8 mouse cellular contexts compared by ENCODE assay signal in the genomic region with DNA sequence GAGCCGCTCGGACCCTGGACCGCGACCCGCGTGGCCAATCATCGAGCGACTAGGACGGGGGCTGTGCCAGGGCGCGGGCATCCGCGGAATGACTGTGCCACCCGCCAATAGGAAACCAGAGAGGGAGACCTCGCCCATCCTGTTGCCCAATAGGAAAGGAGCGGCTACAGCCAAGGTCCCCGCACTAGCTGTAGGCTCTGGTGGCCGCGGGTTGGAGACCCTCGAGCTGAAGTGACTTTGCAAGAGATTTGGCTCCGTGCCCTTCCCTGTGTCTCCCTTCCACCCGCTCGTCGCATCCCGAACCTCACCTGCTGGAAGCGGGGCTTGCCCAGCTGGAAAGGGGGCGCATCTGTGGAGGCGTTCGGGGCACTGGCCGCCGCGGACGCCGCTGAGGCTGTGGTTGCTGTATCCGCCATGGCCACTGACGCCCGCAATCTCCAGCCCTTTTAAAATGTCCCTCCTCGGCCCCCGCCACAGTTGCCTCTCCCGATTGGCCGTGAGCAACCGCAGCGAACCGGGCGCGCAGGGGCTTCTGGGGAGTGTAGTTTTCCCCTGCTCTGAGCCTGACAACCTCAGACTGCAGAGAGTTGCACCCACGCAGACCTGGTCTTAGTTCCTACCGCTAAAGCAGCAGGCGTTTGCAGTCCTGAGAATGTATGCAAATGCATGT. TPM values are rescaled to one million over a fixed set of nuclear protein-coding genes. Genes with fewer than 3 reads are reported as not detected.
DNase-seq lines count a peak whose midpoint lies in the region; ATAC-seq and TF ChIP-seq lines count a peak whose summit lies in the region.

Gene Sfxn5 (minus strand): TSS at position 423 of the 670 bp plus-strand sequence.

- H3ac ChIP-seq in C2C12 (ENCODE audit: control insufficient read depth, insufficient read length, low read depth) (peak within 1 kb of the TSS; percentile 90), myocyte (ENCODE audit: control insufficient read depth, insufficient read length) (peak within 1 kb of the TSS; percentile 12)

- no peaks in the 10 kb centered on the region for H3K9me3 ChIP-seq in erythroblast, embryonic 14.5 days (ENCODE audit: control insufficient read depth, low read length)
- no peaks in the 10 kb centered on the region for H3K9me3 ChIP-seq in heart, embryonic 11.5 days (replicated peaks; ENCODE audit: control insufficient read depth, low read length)
- H3K9me3 ChIP-seq in kidney, embryonic 16.5 days (ENCODE audit: low read length): no peaks in the 10 kb centered on the region

- peak within 1 kb of the TSS; percentile 84 for H3K27ac ChIP-seq in heart, embryonic 11.5 days (ENCODE audit: low read depth, low read length)
- peak within 1 kb of the TSS; percentile 96 for H3K27ac ChIP-seq in kidney, embryonic 16.5 days (ENCODE audit: low read length)
- H3K27ac ChIP-seq in liver, adult 2 months (replicated peaks; ENCODE audit: insufficient read depth, low read depth, low read length): peak within 1 kb of the TSS; percentile 94

- no peaks in the 10 kb centered on the region for H3K79me2 ChIP-seq in C2C12 (ENCODE audit: control insufficient read depth, insufficient read depth)
- no peaks in the 10 kb centered on the region; the same call in 1 of the 2 replicates for H3K79me2 ChIP-seq in liver, adult 2 months (ENCODE audit: control insufficient read depth, insufficient read depth, low read length)
- H3K79me2 ChIP-seq in myocyte (ENCODE audit: control insufficient read depth, insufficient read depth): no peaks in the 10 kb centered on the region

- peak; percentile 98 for DNase-seq in brain, embryonic 14.5 days (ENCODE audit: low read depth)
- DNase-seq in liver, adult 2 months (ENCODE audit: extremely low read depth, low read depth, low spot score): peak; percentile 88
- peak; percentile 94 for DNase-seq in splenic B cell, adult 2 months (ENCODE audit: low read depth, low spot score)

- H3K4me3 ChIP-seq in C2C12 (ENCODE audit: insufficient read depth, poor library complexity, severe bottlenecking) (peak within 1 kb of the TSS; percentile 63), myocyte (peak within 1 kb of the TSS; percentile 80)
- peak within 1 kb of the TSS; percentile 75 for H3K4me3 ChIP-seq in erythroblast, embryonic 14.5 days (replicated peaks)
- H3K4me3 ChIP-seq in heart, embryonic 11.5 days (ENCODE audit: low read depth, low read length): peak within 1 kb of the TSS; percentile 69
- H3K4me3 ChIP-seq in kidney, embryonic 16.5 days (ENCODE audit: low read length): peak within 1 kb of the TSS; percentile 86
- peak within 1 kb of the TSS; percentile 84 for H3K4me3 ChIP-seq in liver, adult 2 months (ENCODE audit: insufficient read depth, low read depth, low read length)

- ATAC-seq in heart, embryonic 11.5 days (replicated peaks; ENCODE audit: insufficient number of reproducible peaks, low FRiP score, low TSS enrichment): peak; percentile 95
- peak; percentile 98 for ATAC-seq in kidney, embryonic 16.5 days (ENCODE audit: low FRiP score, low TSS enrichment)

- no peaks in the 10 kb centered on the region for H3K79me3 ChIP-seq in C2C12 (ENCODE audit: low read depth)

- no peaks in the 10 kb centered on the region for H3K27me3 ChIP-seq in C2C12 (ENCODE audit: control insufficient read depth, insufficient read depth, insufficient read length)
- H3K27me3 ChIP-seq in erythroblast, embryonic 14.5 days (ENCODE audit: control insufficient read depth): peaks cover 22% of the 10 kb centered on the region
- H3K27me3 ChIP-seq in heart, embryonic 11.5 days (ENCODE audit: control insufficient read depth, insufficient read depth, low read length): peaks cover 8% of the 10 kb centered on the region
- H3K27me3 ChIP-seq in kidney, embryonic 16.5 days (ENCODE audit: insufficient read depth, low read length): no peaks in the 10 kb centered on the region
- no peaks in the 10 kb centered on the region for H3K27me3 ChIP-seq in liver, adult 2 months (ENCODE audit: control insufficient read depth, insufficient read depth, low read length)
- H3K27me3 ChIP-seq in myocyte (ENCODE audit: control insufficient read depth, insufficient read depth, insufficient read length): no peaks in the 10 kb centered on the region
- H3K27me3 ChIP-seq in splenic B cell, adult 2 months (ENCODE audit: control insufficient read depth, insufficient read depth, low read length, poor library complexity, severe bottlenecking): no peaks in the 10 kb centered on the region

- H3K36me3 ChIP-seq in C2C12 (ENCODE audit: control insufficient read depth, insufficient read depth) (peaks cover 5% of the 10 kb centered on the region), myocyte (ENCODE audit: control insufficient read depth, insufficient read depth) (no peaks in the 10 kb centered on the region)
- H3K36me3 ChIP-seq in erythroblast, embryonic 14.5 days (ENCODE audit: control insufficient read depth): no peaks in the 10 kb centered on the region
- peaks cover 4% of the 10 kb centered on the region; the same call in 1 of the 2 replicates for H3K36me3 ChIP-seq in heart, embryonic 11.5 days (ENCODE audit: control insufficient read depth, insufficient read depth, low read length)
- H3K36me3 ChIP-seq in kidney, embryonic 16.5 days (ENCODE audit: insufficient read depth, low read length): no peaks in the 10 kb centered on the region
- no peaks in the 10 kb centered on the region for H3K36me3 ChIP-seq in liver, adult 2 months (ENCODE audit: control insufficient read depth, insufficient read depth, low read length)
- no peaks in the 10 kb centered on the region for H3K36me3 ChIP-seq in splenic B cell, adult 2 months (ENCODE audit: control insufficient read depth, insufficient read depth, low read length, poor library complexity, severe bottlenecking)

- H3K4me1 ChIP-seq in erythroblast, embryonic 14.5 days (ENCODE audit: control insufficient read depth): peaks cover 29% of the 10 kb centered on the region
- no peaks in the 10 kb centered on the region for H3K4me1 ChIP-seq in heart, embryonic 11.5 days (ENCODE audit: control insufficient read depth, insufficient read depth, low read length)
- peaks cover 21% of the 10 kb centered on the region for H3K4me1 ChIP-seq in kidney, embryonic 16.5 days (ENCODE audit: insufficient read depth, low read length)
- peaks cover 14% of the 10 kb centered on the region for H3K4me1 ChIP-seq in liver, adult 2 months (ENCODE audit: control insufficient read depth, insufficient read depth, low read length)

- peak within 1 kb of the TSS; percentile 79 for H3K9ac ChIP-seq in heart, embryonic 11.5 days (ENCODE audit: low read depth, low read length)
- H3K9ac ChIP-seq in kidney, embryonic 16.5 days (replicated peaks; ENCODE audit: low read length): peak within 1 kb of the TSS; percentile 86
- H3K9ac ChIP-seq in liver, adult 2 months (ENCODE audit: low read depth, low read length): peak within 1 kb of the TSS; percentile 86

- under 1% methylated on average over 49 of the region's 49 CpGs for WGBS in heart, embryonic 11.5 days (ENCODE audit: insufficient replicate concordance)
- 0% methylated on average over 49 of the region's 49 CpGs for WGBS in kidney, embryonic 16.5 days
- under 1% methylated on average over 49 of the region's 49 CpGs for WGBS in liver, adult 2 months

- TF ChIP-seq CTCF in C2C12 (IDR thresholded peaks at IDR 0.05; ENCODE audit: control insufficient read depth, insufficient read depth, insufficient read length): no peak
- no peak for TF ChIP-seq CTCF in brain, embryonic 14.5 days (IDR thresholded peaks at IDR 0.05; ENCODE audit: borderline replicate concordance, extremely low read depth, insufficient read depth, insufficient read length)
- TF ChIP-seq CTCF in liver, adult 2 months (IDR thresholded peaks at IDR 0.05; ENCODE audit: low read depth, low read length): no peak; the same call in 1 of the 2 replicates

- TF ChIP-seq POLR2A in brain, embryonic 14.5 days (IDR thresholded peaks at IDR 0.05; ENCODE audit: borderline replicate concordance, extremely low read depth, insufficient read depth, insufficient read length, poor library complexity, severe bottlenecking): peak; percentile 89; the same call in 1 of the 2 replicates
- TF ChIP-seq POLR2A in liver, adult 2 months (IDR thresholded peaks at IDR 0.05; ENCODE audit: extremely low read depth, insufficient read depth, low read length): peak; percentile 73
- peak; percentile 56 for TF ChIP-seq POLR2A in myocyte (IDR thresholded peaks at IDR 0.05; ENCODE audit: insufficient read length, low read depth)

- peak within 1 kb of the TSS; percentile 100 for H3K4me2 ChIP-seq in heart, embryonic 11.5 days
- peak within 1 kb of the TSS; percentile 98 for H3K4me2 ChIP-seq in kidney, embryonic 16.5 days (replicated peaks; ENCODE audit: low read depth, low read length)
- peak within 1 kb of the TSS; percentile 95 for H3K4me2 ChIP-seq in myocyte (ENCODE audit: low read depth)

TF ChIP-seq in C2C12, 6 proteins besides CTCF, POLR2A, EP300 and RAD21:
- TF ChIP-seq CEBPB (IDR thresholded peaks at IDR 0.05; ENCODE audit: low read depth): no peak
- TF ChIP-seq MYOD1 (IDR thresholded peaks at IDR 0.05; ENCODE audit: control insufficient read depth, insufficient read length, low read depth): no peak
- no peak for TF ChIP-seq MAX (IDR thresholded peaks at IDR 0.05)
- no peak for TF ChIP-seq FOSL1 (IDR thresholded peaks at IDR 0.05; ENCODE audit: insufficient read depth, low read length, poor library complexity, severe bottlenecking)

TF ChIP-seq in myocyte, 11 proteins besides CTCF, POLR2A, EP300 and RAD21:
- TF ChIP-seq E2F4 (IDR thresholded peaks at IDR 0.05; ENCODE audit: insufficient read depth) (peak; percentile 71), TCF12 (IDR thresholded peaks at IDR 0.05; ENCODE audit: insufficient read depth, poor library complexity, severe bottlenecking) (no peak), MYOD1 (IDR thresholded peaks at IDR 0.05; ENCODE audit: control insufficient read depth in 1 of 3, insufficient read length in 2 of 3, low read depth in 2 of 3) (no peak), USF1 (IDR thresholded peaks at IDR 0.05; ENCODE audit: low read depth) (no peak), POLR2AphosphoS2 (IDR thresholded peaks at IDR 0.05; ENCODE audit: insufficient read length, low read depth) (peak; percentile 20), REST (IDR thresholded peaks at IDR 0.05; ENCODE audit: insufficient read depth, insufficient read length) (no peak)

RNA-seq across cellular contexts. Expression of gene Sfxn5, which starts in this region (rescaled TPM):
- polyA plus RNA-seq in C2C12 (2012; fragmentation: generic; extraction: Trizol) (2.2 TPM), myocyte (2012; fragmentation: generic; extraction: Trizol) (2.0 TPM)
- 15.1 and 17.5 TPM in 2 replicates for polyA plus RNA-seq in brain, embryonic 14.5 days (2012; rRNA removed)
- polyA plus RNA-seq in erythroblast, embryonic 14.5 days (2012): 0.01 and 0.08 TPM in 2 replicates
- polyA plus RNA-seq in heart, embryonic 11.5 days (2014; fragmentation: Nextera tagmentation; extraction: Ambion mirVana): 3.6 and 5.6 TPM in 2 replicates
- 9.2 and 13.8 TPM in 2 replicates for polyA plus RNA-seq in kidney, embryonic 16.5 days (2015; fragmentation: Nextera tagmentation; extraction: Ambion mirVana)
- total RNA-seq in liver, adult 2 months (2014; rRNA removed): 21.9 and 23.6 TPM in 2 replicates
- polyA plus RNA-seq in liver, adult 2 months (2012; rRNA removed): 23.4 and 31.8 TPM in 2 replicates

Comparison
In these comparisons a context has a peak if more than half of its experiments do, and no peak if none do; other contexts are left out.
1. Peak in every context shown above with its lines: DNase-seq, ATAC-seq, H3K4me3 ChIP-seq and H3K27ac ChIP-seq.